Mouse (Mus musculus) midbrain, embryonic 15.5 days (tissue): ENCODE measurements around the gene Clic5. TPM values are rescaled to one million over a fixed set of nuclear protein-coding genes. Genes with fewer than 3 reads are reported as not detected.
"Not testable (repeated sequence)": the region's sequence is repeated elsewhere in the genome, so short reads cannot be mapped to it uniquely, and the experiment has no call there.

Source experiments
- ATAC-seq: fragments of 200-750 bp; cut with Nextera tagmentation; replicated peaks from 2 replicates; pipeline ENCODE4 v1.8.0; 2017; ENCODE audit warnings: moderate TSS enrichment
- H3K27ac ChIP-seq: fragments of 300-500 bp; sonication (generic); 2 replicates; pipeline ENCODE4 v1.5.1; 2015; ENCODE audit warnings: mild to moderate bottlenecking, inconsistent platforms
- H3K27me3 ChIP-seq: fragments of 300-500 bp; sonication (generic); replicated peaks from 2 replicates; pipeline ENCODE4 v1.6.1; 2015; ENCODE audit warnings: inconsistent platforms
- H3K36me3 ChIP-seq: fragments of 300-500 bp; sonication (generic); replicated peaks from 2 replicates; pipeline ENCODE4 v1.6.1; 2015; ENCODE audit warnings: inconsistent platforms
- H3K4me1 ChIP-seq: fragments of 300-500 bp; sonication (generic); 2 replicates; pipeline ENCODE4 v1.6.1; 2015; ENCODE audit warnings: inconsistent platforms
- H3K4me2 ChIP-seq: fragments of 300-500 bp; sonication (generic); 2 replicates; pipeline ENCODE4 v1.6.1; 2015; ENCODE audit warnings: inconsistent platforms, mild to moderate bottlenecking, moderate library complexity
- H3K4me3 ChIP-seq: fragments of 300-500 bp; sonication (generic); 2 replicates; pipeline ENCODE4 v1.5.1; 2015; ENCODE audit warnings: mild to moderate bottlenecking, inconsistent platforms
- H3K9ac ChIP-seq: fragments of 300-500 bp; sonication (generic); 2 replicates; pipeline ENCODE4 v1.6.1; 2015; ENCODE audit warnings: mild to moderate bottlenecking, inconsistent platforms
- H3K9me3 ChIP-seq: fragments of 300-500 bp; sonication (generic); 2 replicates; pipeline ENCODE4 v1.6.1; 2016; ENCODE audit warnings: inconsistent platforms
- WGBS: fragments of 180-500 bp; shearing (Covaris S2); methylation state at CpG from one replicate; pipeline ENCODE4 v1.1.7; 2015; ENCODE audit warnings: mixed read lengths; 5-methylcytosine and 5-hydroxymethylcytosine counted together
- polyA plus RNA-seq: library from polyadenylated mRNA; unstranded; fragments of >200 nt; fragmentation: Nextera tagmentation; extraction: Ambion mirVana; gene quantifications from 2 replicates; pipeline ENCODE4 v1.2.1, GENCODE M21; 2015

The Clic5 gene
- polyA plus RNA-seq, 1 experiment from 2014 or later, result 0.44 TPM

GRCm38 (mm10) chr17:44169676-44170075 lies 18.7 kb upstream of the Clic5 start:
- 89% methylated on average over 4 of the region's 4 CpGs for WGBS
- no peaks in the 10 kb centered on the region for H3K9me3 ChIP-seq
- H3K9ac ChIP-seq, result no peak overlapping the region
- no peak overlapping the region for H3K27ac ChIP-seq
- H3K4me3 ChIP-seq, result no peak overlapping the region
- H3K36me3 ChIP-seq, result no peaks in the 10 kb centered on the region
- no peak overlapping the region for H3K4me2 ChIP-seq
- no peaks in the 10 kb centered on the region for H3K27me3 ChIP-seq
- no peaks in the 10 kb centered on the region for H3K4me1 ChIP-seq
- ATAC-seq, result no peak

DNA sequence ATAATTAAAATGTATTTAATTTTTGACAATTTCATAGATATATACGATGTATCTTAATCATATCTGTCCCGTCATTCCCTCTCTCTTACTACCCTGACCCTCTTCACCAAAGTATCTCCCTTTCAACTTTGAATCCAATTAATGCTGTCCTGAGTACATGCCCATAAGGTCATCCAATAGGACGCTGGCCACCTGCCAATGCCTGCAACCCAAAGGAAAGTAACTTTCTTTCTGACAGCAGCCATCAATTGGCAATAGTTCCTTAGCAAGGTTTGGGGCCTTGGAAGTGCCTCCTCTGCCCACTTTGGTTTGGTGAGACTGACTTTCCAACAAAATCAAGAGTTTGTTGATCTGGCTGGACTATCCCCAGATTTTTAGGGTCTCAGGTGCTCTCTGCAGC lies 18.1 kb upstream of the Clic5 start:
- no peaks in the 10 kb centered on the region for H3K9me3 ChIP-seq
- 89% methylated on average over 3 of the region's 3 CpGs for WGBS
- no peaks in the 10 kb centered on the region for H3K27me3 ChIP-seq
- H3K36me3 ChIP-seq, result no peaks in the 10 kb centered on the region
- no peak overlapping the region for H3K27ac ChIP-seq
- no peak overlapping the region for H3K4me3 ChIP-seq
- no peak overlapping the region for H3K4me2 ChIP-seq
- H3K9ac ChIP-seq, result no peak overlapping the region
- no peak for ATAC-seq
- no peaks in the 10 kb centered on the region for H3K4me1 ChIP-seq

GRCm38 (mm10) chr17:44171930-44172329 lies 16.5 kb upstream of the Clic5 start:
- Histone ChIP-seq H3K4me1 (no peaks in the 10 kb centered on the region), H3K4me2 (no peak overlapping the region), H3K4me3 (no peak overlapping the region), H3K9me3 (no peaks in the 10 kb centered on the region), H3K9ac (no peak overlapping the region), H3K36me3 (no peaks in the 10 kb centered on the region), H3K27ac (no peak overlapping the region), H3K27me3 (no peaks in the 10 kb centered on the region)
- no peak for ATAC-seq
- whole genome bisulfite sequencing, result 50% methylated on average over 3 of the region's 3 CpGs

GRCm38 (mm10) chr17:44173341-44173740 lies 15.0 kb upstream of the Clic5 start:
- H3K27me3 ChIP-seq, result no peaks in the 10 kb centered on the region
- H3K4me3 ChIP-seq, result no peak overlapping the region
- H3K36me3 ChIP-seq, result no peaks in the 10 kb centered on the region
- WGBS, result 84% methylated on average over 2 of the region's 2 CpGs
- H3K9me3 ChIP-seq, result no peaks in the 10 kb centered on the region
- no peak overlapping the region for H3K9ac ChIP-seq
- H3K27ac ChIP-seq, result no peak overlapping the region
- no peak for ATAC-seq
- H3K4me2 ChIP-seq, result no peak overlapping the region
- H3K4me1 ChIP-seq, result no peaks in the 10 kb centered on the region

GRCm38 (mm10) chr17:44177291-44177690 lies 11.1 kb upstream of the Clic5 start:
- Histone ChIP-seq H3K9ac (no peak overlapping the region), H3K4me2 (no peak overlapping the region), H3K27me3 (no peaks in the 10 kb centered on the region), H3K27ac (no peak overlapping the region), H3K4me3 (no peak overlapping the region), H3K4me1 (no peaks in the 10 kb centered on the region), H3K9me3 (no peaks in the 10 kb centered on the region), H3K36me3 (no peaks in the 10 kb centered on the region)
- 85% methylated on average over 3 of the region's 3 CpGs for WGBS
- no peak for ATAC-seq

DNA sequence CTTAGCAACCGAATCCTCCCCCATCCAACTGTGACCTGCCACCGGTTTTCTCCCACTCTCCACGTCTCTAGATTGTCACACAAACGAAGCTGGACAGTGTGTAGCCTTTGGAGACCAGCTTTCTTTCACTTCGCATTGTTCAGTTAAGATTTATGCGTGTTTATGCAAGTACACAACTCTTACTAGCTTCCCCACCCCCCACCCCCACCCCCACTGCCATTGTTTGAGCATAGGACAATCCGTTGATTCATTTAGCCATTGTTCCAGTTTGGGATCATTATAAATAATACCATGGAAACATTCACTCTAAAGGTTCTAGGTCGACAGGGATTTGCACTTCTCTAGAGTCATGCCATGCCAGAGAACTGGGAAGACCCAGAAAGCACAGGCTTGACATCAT lies 7.0 kb upstream of the Clic5 start:
- 53% methylated on average over 8 of the region's 8 CpGs for WGBS
- Histone ChIP-seq H3K9me3 (no peaks in the 10 kb centered on the region), H3K4me3 (no peak overlapping the region), H3K4me1 (no peaks in the 10 kb centered on the region), H3K27me3 (no peaks in the 10 kb centered on the region), H3K27ac (no peak overlapping the region), H3K4me2 (no peak overlapping the region), H3K9ac (no peak overlapping the region), H3K36me3 (no peaks in the 10 kb centered on the region)
- ATAC-seq, result no peak

GRCm38 (mm10) chr17:44186871-44187270 lies 1.5 kb upstream of the Clic5 start:
- Histone ChIP-seq H3K9me3 (no peaks in the 10 kb centered on the region), H3K9ac (no peak overlapping the region), H3K4me1 (peaks cover 17% of the 10 kb centered on the region), H3K36me3 (no peaks in the 10 kb centered on the region), H3K27me3 (peaks cover 15% of the 10 kb centered on the region; the same call in 1 of the 2 replicates), H3K4me2 (no peak overlapping the region), H3K27ac (no peak overlapping the region), H3K4me3 (no peak overlapping the region)
- ATAC-seq, result no peak
- 89% methylated on average over 3 of the region's 3 CpGs for WGBS

DNA sequence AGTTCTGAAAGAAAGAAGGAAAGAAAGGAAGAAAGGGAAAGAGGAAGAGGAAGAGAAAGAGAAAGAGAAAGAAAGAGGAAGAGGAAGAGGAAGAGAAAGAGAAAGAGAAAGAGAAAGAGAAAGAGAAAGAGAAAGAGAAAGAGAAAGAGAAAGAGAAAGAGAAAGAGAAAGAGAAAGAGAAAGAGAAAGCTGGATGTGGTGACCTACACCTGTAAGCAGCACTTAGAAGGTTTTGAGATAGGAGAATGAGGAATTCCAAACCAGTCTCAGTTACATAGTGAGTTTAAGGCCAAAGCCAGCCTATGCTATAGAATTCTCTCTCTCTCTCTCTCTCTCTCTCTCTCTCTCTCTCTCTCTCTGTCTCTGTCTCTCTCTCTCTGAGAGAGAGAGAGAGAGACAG lies 847 bp upstream of the Clic5 start:
- not testable (repeated sequence) for H3K9me3 ChIP-seq, H3K9ac ChIP-seq, H3K4me3 ChIP-seq, H3K4me2 ChIP-seq, H3K36me3 ChIP-seq, ATAC-seq, H3K27ac ChIP-seq
- H3K4me1 ChIP-seq, result peaks cover 17% of the 10 kb centered on the region
- H3K27me3 ChIP-seq, result peaks cover 15% of the 10 kb centered on the region; the same call in 1 of the 2 replicates

GRCm38 (mm10) chr17:44188769-44189145 lies 373 bp downstream of the Clic5 start:
- H3K4me1 ChIP-seq, result peaks cover 17% of the 10 kb centered on the region
- peak overlapping the region; percentile 40 for H3K4me3 ChIP-seq
- ATAC-seq, result 0 out of 2 replicates have a peak, but pooled peaks have one; percentile 45
- H3K9me3 ChIP-seq, result no peaks in the 10 kb centered on the region
- H3K4me2 ChIP-seq, result peak overlapping the region; percentile 89
- no peak overlapping the region for H3K27ac ChIP-seq
- H3K27me3 ChIP-seq, result peaks cover 15% of the 10 kb centered on the region; the same call in 1 of the 2 replicates
- H3K36me3 ChIP-seq, result no peaks in the 10 kb centered on the region
- H3K9ac ChIP-seq, result peak overlapping the region; percentile 3; the same call in 1 of the 2 replicates
- WGBS, result under 1% methylated on average over 24 of the region's 24 CpGs

DNA sequence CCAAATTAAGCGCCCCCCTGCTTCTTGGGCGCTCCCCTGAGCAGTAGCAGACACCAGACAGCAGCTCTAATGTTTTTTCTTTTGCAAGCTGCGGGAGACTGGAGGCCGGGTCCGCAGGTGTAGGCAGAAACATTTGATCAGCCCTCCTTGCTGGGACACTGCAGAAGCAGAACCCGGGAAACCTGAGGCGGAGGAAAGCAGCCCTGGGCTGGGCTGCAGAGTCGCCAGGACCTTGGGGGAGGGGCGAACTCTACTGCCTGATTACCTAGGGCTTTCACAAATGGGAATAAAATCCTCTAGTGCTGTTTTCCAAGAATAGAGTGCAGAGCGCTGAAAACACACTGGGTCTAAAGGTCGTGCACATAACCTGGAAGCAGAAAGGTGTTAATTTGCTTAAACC lies 1.3 kb downstream of the Clic5 start:
- Histone ChIP-seq H3K9me3 (no peaks in the 10 kb centered on the region), H3K4me2 (peak overlapping the region; percentile 36), H3K36me3 (no peaks in the 10 kb centered on the region), H3K4me3 (no peak overlapping the region), H3K27me3 (peaks cover 15% of the 10 kb centered on the region; the same call in 1 of the 2 replicates), H3K4me1 (peaks cover 17% of the 10 kb centered on the region), H3K27ac (no peak overlapping the region), H3K9ac (no peak overlapping the region)
- no peak for ATAC-seq
- WGBS, result 2% methylated on average over 11 of the region's 11 CpGs

- no peak for ATAC-seq
- WGBS, result 55% methylated on average over 7 of the region's 7 CpGs
- Histone ChIP-seq H3K9me3 (no peaks in the 10 kb centered on the region), H3K27me3 (peaks cover 15% of the 10 kb centered on the region; the same call in 1 of the 2 replicates), H3K27ac (no peak overlapping the region), H3K9ac (no peak overlapping the region), H3K4me3 (no peak overlapping the region), H3K4me1 (peaks cover 17% of the 10 kb centered on the region), H3K4me2 (no peak overlapping the region), H3K36me3 (no peaks in the 10 kb centered on the region)
Observed at GRCm38 (mm10) chr17:44190246-44190645, 1.9 kb downstream of the Clic5 start.

GRCm38 (mm10) chr17:44192981-44193380 lies 4.6 kb downstream of the Clic5 start:
- WGBS, result 87% methylated on average over 3 of the region's 3 CpGs
- H3K27ac ChIP-seq, result no peak overlapping the region
- ATAC-seq, result no peak
- no peak overlapping the region for H3K9ac ChIP-seq
- H3K36me3 ChIP-seq, result no peaks in the 10 kb centered on the region
- peaks cover 17% of the 10 kb centered on the region for H3K4me1 ChIP-seq
- H3K4me3 ChIP-seq, result no peak overlapping the region
- H3K27me3 ChIP-seq, result peaks cover 12% of the 10 kb centered on the region; the same call in 1 of the 2 replicates
- H3K4me2 ChIP-seq, result no peak overlapping the region
- no peaks in the 10 kb centered on the region for H3K9me3 ChIP-seq

DNA sequence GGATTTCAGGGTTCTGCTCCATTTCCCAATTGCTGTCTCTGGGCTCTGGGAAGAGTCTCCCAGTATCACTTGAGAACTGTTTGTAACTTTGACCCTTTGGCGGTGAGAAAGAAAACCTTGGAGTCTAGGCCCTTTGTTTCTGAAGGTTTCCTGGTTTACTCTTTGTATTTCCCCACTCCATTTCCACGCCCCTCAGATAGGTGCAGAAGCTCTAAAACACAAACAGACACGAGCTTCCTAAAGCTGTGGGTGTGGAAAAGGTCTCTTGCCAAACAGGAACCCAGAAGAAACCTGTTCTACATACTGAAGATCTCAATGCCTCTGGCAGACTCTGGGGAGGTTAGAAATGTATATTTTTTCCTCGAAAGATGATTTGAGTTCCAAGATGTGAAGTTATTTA lies 10.8 kb downstream of the Clic5 start:
- Histone ChIP-seq H3K27me3 (no peaks in the 10 kb centered on the region), H3K9ac (no peak overlapping the region), H3K4me2 (no peak overlapping the region), H3K4me1 (no peaks in the 10 kb centered on the region), H3K9me3 (no peaks in the 10 kb centered on the region), H3K4me3 (no peak overlapping the region), H3K27ac (no peak overlapping the region), H3K36me3 (no peaks in the 10 kb centered on the region)
- WGBS, result 75% methylated on average over 4 of the region's 4 CpGs
- ATAC-seq, result no peak
